Mouse (Mus musculus): Measurements from ENCODE around the gene 4930438A08Rik. TPM values are rescaled to one million over a fixed set of nuclear protein-coding genes. Genes with fewer than 3 reads are reported as not detected.

Gene 4930438A08Rik
- polyA plus RNA-seq, 2 experiments: 0.09 to 0.47 TPM

GRCm38 (mm10) chr11:58316344-58316743 lies 41.7 kb downstream of the 4930438A08Rik start:
- Histone ChIP-seq H3K27ac (replicated peaks; ENCODE audit: low read depth, low read length) (no peak overlapping the region), H3K4me1 (ENCODE audit: control insufficient read depth, insufficient read depth, low read length) (no peaks in the 10 kb centered on the region), H3K9me3 (ENCODE audit: control insufficient read depth, low read length) (no peaks in the 10 kb centered on the region), H3K4me3 (replicated peaks; ENCODE audit: low read length) (no peak overlapping the region), H3K9ac (ENCODE audit: low read depth, low read length, severe bottlenecking) (no peak overlapping the region), H3K27me3 (ENCODE audit: control insufficient read depth, insufficient read depth, low read length) (no peaks in the 10 kb centered on the region), H3K4me2 (replicated peaks; ENCODE audit: low read depth, low read length, severe bottlenecking) (no peak overlapping the region), H3K36me3 (ENCODE audit: control insufficient read depth, insufficient read depth, low read length) (peaks cover 34% of the 10 kb centered on the region)
- WGBS: 79% methylated on average over 16 of the region's 17 CpGs
- no peak for DNase-seq (ENCODE audit: low spot score)
- no peak for TF ChIP-seq POLR2A (IDR thresholded peaks at IDR 0.05; ENCODE audit: borderline replicate concordance, extremely low read depth, insufficient read depth, insufficient read length)
- ATAC-seq (ENCODE audit: low FRiP score, low read depth): no peak

DNA sequence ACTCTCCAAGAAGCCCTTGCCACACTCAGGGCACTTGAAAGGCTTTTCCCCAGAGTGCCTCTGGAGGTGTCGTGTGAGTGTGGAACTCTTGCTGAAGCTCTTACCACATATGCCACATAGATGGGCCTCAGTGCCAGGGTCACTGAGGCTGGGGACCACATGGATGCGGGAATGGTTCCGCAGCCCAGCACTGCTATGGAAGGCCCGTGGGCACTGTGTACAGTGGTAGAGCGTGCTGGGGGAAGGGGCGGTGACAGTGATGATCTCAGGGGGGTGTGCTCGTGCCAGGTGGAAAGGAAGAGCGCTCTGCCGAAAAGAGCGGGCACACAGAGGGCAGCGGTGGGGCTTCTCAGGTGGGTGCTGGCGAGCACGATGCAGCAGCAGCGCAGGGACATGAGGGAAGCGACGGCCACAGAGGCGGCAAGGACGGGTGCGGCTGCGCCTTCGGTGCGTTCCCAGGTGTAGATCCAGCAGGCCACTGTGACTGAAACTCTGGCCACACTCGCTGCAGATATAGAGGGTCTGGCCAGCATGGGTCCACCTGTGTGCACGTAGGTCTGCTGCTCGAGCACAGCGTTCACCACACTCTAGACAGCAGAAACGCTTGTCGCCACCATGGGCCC lies 42.3 kb downstream of the 4930438A08Rik start:
- Histone ChIP-seq H3K27ac (replicated peaks; ENCODE audit: low read depth, low read length) (no peak overlapping the region; the same call in 1 of the 2 replicates), H3K9ac (ENCODE audit: low read depth, low read length, severe bottlenecking) (no peak overlapping the region), H3K27me3 (ENCODE audit: control insufficient read depth, insufficient read depth, low read length) (no peaks in the 10 kb centered on the region), H3K9me3 (ENCODE audit: control insufficient read depth, low read length) (no peaks in the 10 kb centered on the region), H3K36me3 (ENCODE audit: control insufficient read depth, insufficient read depth, low read length) (peaks cover 34% of the 10 kb centered on the region), H3K4me2 (replicated peaks; ENCODE audit: low read depth, low read length, severe bottlenecking) (no peak overlapping the region), H3K4me1 (ENCODE audit: control insufficient read depth, insufficient read depth, low read length) (peaks cover 2% of the 10 kb centered on the region; the same call in 1 of the 2 replicates), H3K4me3 (replicated peaks; ENCODE audit: low read length) (no peak overlapping the region)
- WGBS: 69% methylated on average over 27 of the region's 28 CpGs
- DNase-seq (ENCODE audit: low spot score) (no peak), ATAC-seq (ENCODE audit: low FRiP score, low read depth) (no peak)
- TF ChIP-seq POLR2A (IDR thresholded peaks at IDR 0.05; ENCODE audit: borderline replicate concordance, extremely low read depth, insufficient read depth, insufficient read length): no peak

DNA sequence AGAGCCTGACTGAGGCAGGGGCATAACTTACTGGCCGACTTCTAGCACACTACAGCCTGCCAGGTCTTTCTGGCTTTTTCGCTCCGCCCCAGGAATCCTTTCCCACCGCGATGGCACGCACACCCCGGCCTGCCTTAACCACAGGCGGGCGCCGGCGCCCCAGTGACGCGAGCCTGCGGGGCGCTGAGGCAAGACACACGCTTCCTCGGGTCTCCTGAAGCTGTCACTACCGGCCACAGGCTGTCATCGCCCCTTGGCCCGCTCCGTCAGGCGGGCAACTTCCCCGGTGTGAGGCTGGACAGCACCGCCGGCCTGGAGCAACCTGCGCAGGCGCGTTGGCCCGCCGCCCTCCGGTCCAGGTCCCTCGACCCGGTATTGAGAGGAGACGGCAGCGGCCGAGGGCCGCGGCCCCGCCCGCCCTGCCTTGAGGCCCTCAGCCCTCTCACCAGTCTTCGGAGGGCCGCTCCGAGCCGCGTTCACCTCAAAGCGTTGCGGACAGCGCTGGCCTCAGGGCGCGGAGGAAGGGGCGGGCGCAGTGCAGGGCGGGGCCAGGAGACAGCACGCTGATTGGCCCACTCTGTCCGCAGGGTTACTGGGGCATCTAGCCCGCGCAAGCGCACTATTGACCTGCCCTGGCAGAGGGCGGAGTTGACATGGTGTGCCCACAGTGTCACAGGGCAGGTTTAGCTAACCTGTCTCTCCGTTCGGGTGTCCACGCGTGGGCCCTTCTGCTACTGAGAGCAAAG lies 48.4 kb downstream of the 4930438A08Rik start:
- TF ChIP-seq POLR2A (IDR thresholded peaks at IDR 0.05; ENCODE audit: borderline replicate concordance, extremely low read depth, insufficient read depth, insufficient read length): peak; percentile 84; the same call in 1 of the 2 replicates
- peak overlapping the region; percentile 76 for H3K4me3 ChIP-seq (replicated peaks; ENCODE audit: low read length)
- H3K27ac ChIP-seq (replicated peaks; ENCODE audit: low read depth, low read length): peak overlapping the region; percentile 93
- no peaks in the 10 kb centered on the region for H3K9me3 ChIP-seq (ENCODE audit: control insufficient read depth, low read length)
- WGBS: under 1% methylated on average over 42 of the region's 63 CpGs
- ATAC-seq (ENCODE audit: low FRiP score, low read depth): peak; percentile 97
- peaks cover 12% of the 10 kb centered on the region for H3K4me1 ChIP-seq (ENCODE audit: control insufficient read depth, insufficient read depth, low read length)
- peak overlapping the region; percentile 89 for H3K4me2 ChIP-seq (replicated peaks; ENCODE audit: low read depth, low read length, severe bottlenecking)
- H3K27me3 ChIP-seq (ENCODE audit: control insufficient read depth, insufficient read depth, low read length): no peaks in the 10 kb centered on the region
- peak; percentile 96 for DNase-seq (ENCODE audit: low spot score)
- peak overlapping the region; percentile 78 for H3K9ac ChIP-seq (ENCODE audit: low read depth, low read length, severe bottlenecking)
- H3K36me3 ChIP-seq (ENCODE audit: control insufficient read depth, insufficient read depth, low read length): peaks cover 17% of the 10 kb centered on the region

GRCm38 (mm10) chr11:58323570-58324340 lies 49.2 kb downstream of the 4930438A08Rik start:
- Histone ChIP-seq H3K9ac (ENCODE audit: low read depth, low read length, severe bottlenecking) (peak overlapping the region; percentile 78), H3K27ac (replicated peaks; ENCODE audit: low read depth, low read length) (peak overlapping the region; percentile 93), H3K36me3 (ENCODE audit: control insufficient read depth, insufficient read depth, low read length) (peaks cover 14% of the 10 kb centered on the region), H3K4me2 (replicated peaks; ENCODE audit: low read depth, low read length, severe bottlenecking) (peak overlapping the region; percentile 89), H3K4me3 (replicated peaks; ENCODE audit: low read length) (peak overlapping the region; percentile 76), H3K4me1 (ENCODE audit: control insufficient read depth, insufficient read depth, low read length) (peaks cover 12% of the 10 kb centered on the region), H3K27me3 (ENCODE audit: control insufficient read depth, insufficient read depth, low read length) (no peaks in the 10 kb centered on the region), H3K9me3 (ENCODE audit: control insufficient read depth, low read length) (no peaks in the 10 kb centered on the region)
- 9% methylated on average over 24 of the region's 24 CpGs for WGBS
- no peak for ATAC-seq (ENCODE audit: low FRiP score, low read depth)
- no peak for DNase-seq (ENCODE audit: low spot score)
- TF ChIP-seq POLR2A (IDR thresholded peaks at IDR 0.05; ENCODE audit: borderline replicate concordance, extremely low read depth, insufficient read depth, insufficient read length): no peak

- H3K27ac ChIP-seq (replicated peaks; ENCODE audit: low read depth, low read length): no peak overlapping the region
- no peak overlapping the region for H3K4me2 ChIP-seq (replicated peaks; ENCODE audit: low read depth, low read length, severe bottlenecking)
- WGBS: 81% methylated on average over 3 of the region's 3 CpGs
- no peaks in the 10 kb centered on the region for H3K27me3 ChIP-seq (ENCODE audit: control insufficient read depth, insufficient read depth, low read length)
- no peak for TF ChIP-seq POLR2A (IDR thresholded peaks at IDR 0.05; ENCODE audit: borderline replicate concordance, extremely low read depth, insufficient read depth, insufficient read length)
- no peaks in the 10 kb centered on the region for H3K9me3 ChIP-seq (ENCODE audit: control insufficient read depth, low read length)
- H3K36me3 ChIP-seq (ENCODE audit: control insufficient read depth, insufficient read depth, low read length): peaks cover 8% of the 10 kb centered on the region; the same call in 1 of the 2 replicates
- H3K4me3 ChIP-seq (replicated peaks; ENCODE audit: low read length): no peak overlapping the region
- peaks cover 18% of the 10 kb centered on the region for H3K4me1 ChIP-seq (ENCODE audit: control insufficient read depth, insufficient read depth, low read length)
- H3K9ac ChIP-seq (ENCODE audit: low read depth, low read length, severe bottlenecking): no peak overlapping the region
- ATAC-seq (ENCODE audit: low FRiP score, low read depth): no peak
- no peak for DNase-seq (ENCODE audit: low spot score)
These were observed 50.1 kb downstream of the 4930438A08Rik start for GRCm38 (mm10) chr11:58324614-58325229.

Data from limb, embryonic 14.5 days (tissue).